Mouse (Mus musculus): ENCODE measurements around the gene Pgs1.

Pgs1 gene

DNA sequence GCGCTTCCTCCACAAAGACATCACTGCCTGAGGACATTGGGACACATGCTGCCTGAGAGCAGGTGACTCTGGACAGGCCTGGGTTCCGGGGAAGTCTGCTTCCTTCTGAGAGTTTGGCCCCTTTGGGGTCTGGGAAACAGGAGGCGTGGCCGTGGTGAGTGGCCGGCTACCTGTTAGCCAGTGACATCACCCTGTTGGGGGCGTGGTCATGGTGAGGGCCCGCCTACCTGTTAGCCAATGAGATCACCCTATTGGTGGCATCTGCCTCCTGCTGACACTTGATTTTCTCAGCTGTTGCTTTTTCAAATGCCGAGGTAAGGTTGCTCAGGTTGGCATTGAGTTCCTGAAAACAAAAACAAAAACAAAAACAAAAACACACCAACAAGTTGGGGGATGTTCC is 63.5 kb downstream of the Pgs1 start:
- DNase-seq (ENCODE audit: low spot score in 2 of 2): no peak

DNA sequence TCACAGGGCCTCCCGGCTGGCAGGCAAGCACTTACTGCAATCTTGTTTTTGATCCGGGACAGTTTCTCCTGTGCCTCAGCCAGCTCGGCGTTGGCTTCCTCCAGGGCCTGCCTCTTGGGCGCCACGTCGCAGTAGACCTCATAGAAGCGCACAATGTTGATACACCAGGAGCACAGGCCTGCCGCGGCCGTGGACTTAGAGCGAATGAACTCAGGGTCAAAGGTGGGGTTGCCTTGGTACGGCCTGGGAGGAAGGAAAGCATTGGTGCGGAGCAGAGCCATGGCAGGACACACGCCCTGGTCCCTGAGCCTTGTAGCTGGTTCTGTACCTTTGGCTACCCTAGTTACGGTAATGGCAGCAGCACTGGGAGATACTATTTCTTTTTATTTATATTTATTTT is 64.1 kb downstream of the Pgs1 start:
- DNase-seq (ENCODE audit: low spot score in 2 of 2): no peak

DNA sequence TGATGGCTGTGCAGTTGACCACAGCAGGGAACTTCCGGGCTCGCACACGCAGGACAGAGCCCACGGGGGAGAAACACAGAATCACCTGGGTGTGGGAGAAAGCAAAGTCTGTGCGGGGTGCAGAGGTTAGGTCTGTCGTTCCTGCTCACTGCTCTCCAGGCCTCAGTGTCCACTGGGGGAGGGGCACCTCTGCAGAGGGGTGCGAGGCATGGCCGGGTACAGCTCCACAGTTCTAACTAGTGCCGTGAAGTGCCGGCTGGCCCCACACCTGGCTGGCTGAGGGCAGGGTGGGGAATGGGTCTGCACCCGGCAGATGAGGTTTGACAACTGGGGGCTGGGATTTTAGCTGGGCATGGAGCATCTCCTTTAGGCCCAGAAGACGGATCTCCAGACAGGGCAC is 72.3 kb downstream of the Pgs1 start:
- DNase-seq (ENCODE audit: low spot score in 2 of 2): no peak

DNA sequence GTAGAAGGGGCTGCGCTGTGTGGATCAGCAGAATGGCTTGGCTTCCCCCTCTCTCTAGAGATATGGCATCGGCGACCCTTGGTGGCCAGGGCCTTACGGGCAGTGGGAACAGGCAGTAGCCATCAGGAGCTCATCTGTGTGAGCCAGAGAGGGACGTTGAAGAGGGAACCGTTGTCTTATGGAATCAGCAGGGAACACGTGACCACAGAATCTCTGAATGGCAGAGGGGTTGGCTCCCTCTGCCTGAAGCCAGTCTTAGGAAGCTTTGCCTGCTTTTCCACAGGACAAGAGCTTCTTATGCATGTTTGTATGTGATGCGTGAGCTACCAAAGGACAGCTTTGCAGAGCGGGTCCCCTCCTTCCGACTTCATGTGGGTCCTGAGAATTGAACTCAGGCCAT is 72.8 kb downstream of the Pgs1 start:
- no peak for DNase-seq (ENCODE audit: low spot score in 2 of 2)

DNA sequence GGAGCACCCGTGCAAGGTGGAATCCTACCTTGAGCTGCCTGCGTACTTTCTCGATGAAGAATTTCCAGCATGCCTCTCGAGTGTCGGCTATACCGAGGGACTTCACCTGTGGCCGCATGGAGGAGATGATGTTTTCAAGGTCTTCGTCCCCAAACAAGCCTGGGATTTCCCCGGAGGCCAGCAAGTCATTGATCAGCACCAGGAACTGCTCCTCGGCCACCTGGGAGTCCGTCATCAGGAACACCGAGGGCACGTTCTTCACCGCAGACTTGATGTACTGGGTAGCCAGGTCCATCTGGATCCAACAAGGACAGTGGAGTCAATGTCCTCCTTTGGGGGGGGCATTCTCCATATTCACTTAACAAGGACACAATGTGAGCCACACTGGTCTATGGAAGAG is 73.9 kb downstream of the Pgs1 start:
- no peak for DNase-seq (ENCODE audit: low spot score in 2 of 2)

DNA sequence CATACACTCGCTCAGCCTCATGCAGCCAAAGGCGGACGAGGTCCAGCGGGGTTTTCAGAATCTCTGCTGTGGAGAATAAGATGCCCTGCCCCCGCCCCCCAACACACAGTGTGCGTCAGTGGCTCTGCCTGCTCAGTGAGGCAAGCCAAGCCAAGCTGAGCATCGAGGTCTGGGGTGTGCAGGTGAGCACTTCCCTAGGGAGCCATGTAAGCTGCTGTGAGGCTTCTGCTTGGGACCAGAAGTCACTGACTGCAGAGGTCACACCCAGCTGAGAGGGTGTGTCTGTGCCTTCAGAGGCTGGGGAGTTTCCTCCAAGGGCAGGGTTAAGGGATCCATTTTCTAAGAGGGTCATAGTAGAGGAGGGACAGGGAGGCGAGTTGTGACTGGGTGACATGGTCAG is 81.5 kb downstream of the Pgs1 start:
- DNase-seq (ENCODE audit: low spot score in 2 of 2): no peak

DNA sequence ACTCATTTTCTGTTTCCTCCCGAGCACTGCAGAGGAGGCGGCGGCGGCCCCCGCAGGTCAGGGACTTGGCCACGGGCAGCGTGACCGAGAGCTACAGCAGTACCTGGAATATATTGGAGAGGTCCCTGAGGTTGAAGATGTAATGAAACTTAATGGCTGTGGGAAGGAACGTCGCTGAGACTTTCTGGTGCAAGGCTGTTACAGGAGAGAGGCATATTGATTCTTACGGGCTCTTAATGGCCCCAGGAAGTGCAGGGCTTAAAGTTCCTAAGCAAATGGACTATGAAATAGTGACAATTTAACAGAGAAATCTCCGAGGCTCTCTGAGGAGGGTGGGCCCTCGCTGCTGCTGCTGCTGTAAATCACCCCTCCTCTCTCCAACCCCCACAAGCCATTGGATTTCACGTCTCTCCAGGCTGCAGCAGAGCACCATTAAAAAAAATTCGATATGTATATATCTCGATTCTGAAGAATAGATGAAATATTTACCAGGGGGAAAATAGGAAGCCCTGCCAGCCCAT is 82.8 kb downstream of the Pgs1 start:
- DNase-seq (ENCODE audit: low spot score in 2 of 2): no peak

DNA sequence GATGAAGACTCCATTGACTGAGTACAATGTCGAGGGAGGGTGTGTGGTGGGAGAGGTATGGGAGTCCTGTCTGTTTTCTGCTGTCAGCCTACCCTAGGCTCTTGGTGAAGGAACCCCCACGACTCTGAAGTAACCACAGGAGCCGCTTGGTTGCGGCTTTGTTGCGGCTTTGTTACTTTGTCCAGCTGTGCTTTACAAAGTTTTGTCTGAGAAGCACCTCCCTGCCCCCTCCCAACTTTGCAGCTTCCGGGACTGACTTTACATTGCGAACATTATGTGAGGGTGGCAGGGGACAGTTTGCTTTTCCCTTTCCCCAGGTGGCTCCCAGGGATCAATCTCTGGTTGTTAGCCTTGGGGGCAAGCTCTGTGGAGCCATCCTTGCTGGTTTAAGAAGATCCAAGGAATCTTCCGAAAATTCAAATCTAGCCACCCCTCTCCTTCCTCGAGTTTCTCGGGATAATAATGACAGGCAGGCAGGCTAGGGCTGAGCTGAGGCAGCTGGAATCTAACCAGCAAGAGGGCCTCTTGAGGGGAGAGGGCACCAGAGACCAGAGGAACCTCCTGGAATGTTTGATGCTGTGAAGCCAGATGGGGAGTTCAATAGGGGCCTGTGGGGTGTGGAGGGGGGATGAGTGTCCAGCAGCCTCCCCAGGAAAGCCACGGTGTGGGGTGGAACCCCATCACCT is 85.3 kb downstream of the Pgs1 start:
- DNase-seq (ENCODE audit: low spot score in 2 of 2): no peak

Data from spleen, postnatal 4 days (tissue).